Mouse (Mus musculus): ENCODE measurements around the gene Rbm20.

DNA sequence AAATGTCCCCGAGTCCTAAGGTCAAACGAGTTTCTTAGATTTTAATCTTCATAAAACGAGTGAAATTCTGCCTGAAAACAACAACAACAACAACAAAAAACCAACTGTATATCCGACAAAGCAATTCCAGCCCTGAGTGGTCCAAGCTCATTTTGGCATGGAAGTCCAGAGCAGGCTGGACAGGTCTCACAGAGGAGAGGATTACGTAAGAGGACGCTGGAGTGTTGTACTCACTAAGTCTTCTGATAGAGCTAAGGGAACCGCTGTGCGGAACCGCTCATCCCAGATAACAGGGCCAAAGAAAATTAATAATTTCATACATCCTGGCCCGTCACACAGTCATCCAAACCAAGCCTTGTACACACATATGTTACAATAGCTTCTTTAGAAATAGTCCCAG is 120.7 kb downstream of the Rbm20 start:
- TF ChIP-seq CTCF (IDR thresholded peaks at IDR 0.05; ENCODE audit: low read depth) (no peak), EP300 (IDR thresholded peaks at IDR 0.05; ENCODE audit: low read depth) (no peak)
